Mouse (Mus musculus) neural tube, embryonic 10.5 days (tissue): ENCODE data around the gene Abhd10.

Experiments used
- DNase-seq: peaks from one replicate; pipeline ENCODE4 v3.0.0-alpha.2; 2017; ENCODE audit warnings: low spot score; ENCODE audit errors: extremely low spot score

Abhd10 gene

GRCm38 (mm10) chr16:45742615-45743476, at the start of gene Abhd10:
Gene Abhd10, minus strand, starts transcription at chr16:45742955.
- DNase-seq = peak; percentile 98

- DNase-seq = no peak
These were observed 48.5 kb upstream of the Abhd10 start for GRCm38 (mm10) chr16:45791286-45791685.

GRCm38 (mm10) chr16:45789311-45789710, 46.6 kb upstream of the Abhd10 start:
- no peak for DNase-seq

- DNase-seq = no peak
These were observed 44.9 kb upstream of the Abhd10 start for GRCm38 (mm10) chr16:45787650-45788049.

GRCm38 (mm10) chr16:45786639-45787038, 43.9 kb upstream of the Abhd10 start:
- no peak for DNase-seq

- no peak for DNase-seq
These were observed 37.2 kb upstream of the Abhd10 start for GRCm38 (mm10) chr16:45780001-45780400.

GRCm38 (mm10) chr16:45774813-45775212, 32.1 kb upstream of the Abhd10 start:
- DNase-seq = no peak

GRCm38 (mm10) chr16:45770914-45771313, 28.2 kb upstream of the Abhd10 start:
- DNase-seq = no peak

GRCm38 (mm10) chr16:45767853-45768640, 25.3 kb upstream of the Abhd10 start:
- DNase-seq = no peak

GRCm38 (mm10) chr16:45767434-45767833, 24.7 kb upstream of the Abhd10 start:
- DNase-seq = no peak

GRCm38 (mm10) chr16:45765801-45766494, 23.2 kb upstream of the Abhd10 start:
- no peak for DNase-seq

- no peak for DNase-seq
These were observed 22.3 kb upstream of the Abhd10 start for GRCm38 (mm10) chr16:45765102-45765501.

- no peak for DNase-seq
These were observed 20.2 kb upstream of the Abhd10 start for GRCm38 (mm10) chr16:45762859-45763505.

GRCm38 (mm10) chr16:45761425-45761824, 18.7 kb upstream of the Abhd10 start:
- no peak for DNase-seq

GRCm38 (mm10) chr16:45758726-45759269, 16.0 kb upstream of the Abhd10 start:
- DNase-seq = no peak

- DNase-seq = no peak
These were observed 14.8 kb upstream of the Abhd10 start for GRCm38 (mm10) chr16:45757421-45758078.

- no peak for DNase-seq
These were observed 14.1 kb upstream of the Abhd10 start for GRCm38 (mm10) chr16:45756855-45757254.

- no peak for DNase-seq
These were observed 913 bp upstream of the Abhd10 start for GRCm38 (mm10) chr16:45743591-45744144.

- DNase-seq = no peak
These were observed 4.9 kb downstream of the Abhd10 start for GRCm38 (mm10) chr16:45737880-45738279.

GRCm38 (mm10) chr16:45736724-45737123, 6.0 kb downstream of the Abhd10 start:
- no peak for DNase-seq
